Mouse (Mus musculus) right cerebral cortex, postnatal 4 days (tissue): ENCODE results near the gene Kng2.
"Not testable (repeated sequence)": the region's sequence is repeated elsewhere in the genome, so short reads cannot be mapped to it uniquely, and the experiment has no call there.

ENCODE experiments used
- DNase-seq: peaks from one replicate; pipeline ENCODE4 v3.0.0-alpha.2; 2022

Kng2 gene

GRCm38 (mm10) chr16:22955397-22956084, 73.7 kb downstream of the Kng2 start:
- DNase-seq: no peak

- no peak for DNase-seq
Measured at GRCm38 (mm10) chr16:22953069-22953468, 76.2 kb downstream of the Kng2 start.

- DNase-seq: no peak
Measured at GRCm38 (mm10) chr16:22950840-22951395, 78.4 kb downstream of the Kng2 start, which contains the start of gene Hrg. Hrg (plus strand) TSS chr16:22951072.

GRCm38 (mm10) chr16:22947371-22947770, 81.9 kb downstream of the Kng2 start:
- DNase-seq: no peak

- not testable (repeated sequence) for DNase-seq
Measured at GRCm38 (mm10) chr16:22941825-22942476, 87.3 kb downstream of the Kng2 start.

GRCm38 (mm10) chr16:22939120-22939695, 90.1 kb downstream of the Kng2 start:
- DNase-seq: no peak

- DNase-seq: no peak
Measured at GRCm38 (mm10) chr16:22938541-22938940, 90.7 kb downstream of the Kng2 start.

- no peak for DNase-seq
Measured at GRCm38 (mm10) chr16:22937631-22938030, 91.7 kb downstream of the Kng2 start.
